Mouse (Mus musculus) left cerebral cortex, adult 9 months (tissue): ENCODE measurements around the gene Car4.

Source experiments
- DNase-seq, 2 experiments: peaks; one replicate each; pipeline ENCODE4 v3.0.0; 2022; ENCODE audit warnings: low spot score in 2 of 2

The Car4 gene

DNA sequence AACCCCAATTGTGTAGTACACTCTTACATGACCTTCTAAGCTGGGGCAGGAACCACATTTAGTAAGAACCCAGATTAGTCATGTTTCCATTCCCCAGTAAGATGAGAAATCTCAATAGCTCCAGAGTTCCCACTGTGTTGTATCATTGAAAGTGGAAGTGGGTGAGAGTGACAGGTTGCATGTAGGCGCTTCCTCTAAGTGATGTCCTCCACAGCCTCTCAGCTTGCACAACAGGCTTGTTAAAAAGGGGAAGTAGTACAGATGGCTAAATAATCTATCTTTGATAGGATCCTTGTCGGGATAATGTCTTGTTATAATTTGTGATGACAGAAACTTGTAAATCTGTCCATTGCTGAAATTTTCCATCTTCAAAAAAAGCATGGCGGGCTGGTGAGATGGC lies 46.0 kb downstream of the Car4 start:
- peak; percentile 32 to 42 for DNase-seq

GRCm38 (mm10) chr11:85013121-85013520 lies 55.5 kb downstream of the Car4 start:
- DNase-seq: no peak
